Mouse (Mus musculus): ENCODE data around the gene Cand2. TPM values are rescaled to one million over a fixed set of nuclear protein-coding genes. Genes with fewer than 3 reads are reported as not detected.

Gene Cand2
- polyA plus RNA-seq, 1 experiment: 1.3 TPM

DNA sequence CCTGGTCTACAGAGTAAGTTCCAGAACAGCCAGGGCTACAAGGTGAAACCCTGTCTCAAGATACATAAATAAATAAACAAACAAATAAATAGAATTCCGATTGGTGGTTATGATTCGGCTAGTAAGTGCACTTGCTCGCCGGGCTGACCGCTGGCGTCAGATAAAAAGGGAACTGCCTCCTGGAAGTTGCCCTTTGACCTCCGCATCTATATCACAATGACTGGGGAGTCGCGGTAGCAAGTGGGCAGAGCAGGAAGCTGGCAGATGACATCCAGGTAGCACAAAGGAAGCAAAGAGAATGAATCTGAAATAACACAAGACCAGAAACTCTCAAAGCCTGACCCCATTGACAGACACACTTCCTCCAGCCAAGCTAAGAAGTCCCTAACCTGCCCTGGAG lies 7.0 kb upstream of the Cand2 start:
- no peak overlapping the region for H3K27ac ChIP-seq (ENCODE audit: control insufficient read depth, insufficient read depth, low read depth, low read length, poor library complexity)
- H3K4me1 ChIP-seq (ENCODE audit: control insufficient read depth, insufficient read depth, low read length): peaks cover 4% of the 10 kb centered on the region
- WGBS: 29% methylated on average over 9 of the region's 9 CpGs
- TF ChIP-seq POLR2A (IDR thresholded peaks at IDR 0.05; ENCODE audit: borderline replicate concordance, control insufficient read depth, low read depth, low read length): no peak
- no peak overlapping the region for H3K4me3 ChIP-seq (replicated peaks; ENCODE audit: control insufficient read depth, low read depth, low read length)

GRCm38 (mm10) chr6:115768207-115768606 lies 6.1 kb upstream of the Cand2 start:
- no peak overlapping the region for H3K4me3 ChIP-seq (replicated peaks; ENCODE audit: control insufficient read depth, low read depth, low read length)
- H3K4me1 ChIP-seq (ENCODE audit: control insufficient read depth, insufficient read depth, low read length): peaks cover 4% of the 10 kb centered on the region
- 21% methylated on average over 4 of the region's 4 CpGs for WGBS
- TF ChIP-seq POLR2A (IDR thresholded peaks at IDR 0.05; ENCODE audit: borderline replicate concordance, control insufficient read depth, low read depth, low read length): no peak
- TF ChIP-seq CTCF (IDR thresholded peaks at IDR 0.05; ENCODE audit: control insufficient read depth, insufficient read depth, low read length): no peak
- H3K27ac ChIP-seq (ENCODE audit: control insufficient read depth, insufficient read depth, low read depth, low read length, poor library complexity): no peak overlapping the region

DNA sequence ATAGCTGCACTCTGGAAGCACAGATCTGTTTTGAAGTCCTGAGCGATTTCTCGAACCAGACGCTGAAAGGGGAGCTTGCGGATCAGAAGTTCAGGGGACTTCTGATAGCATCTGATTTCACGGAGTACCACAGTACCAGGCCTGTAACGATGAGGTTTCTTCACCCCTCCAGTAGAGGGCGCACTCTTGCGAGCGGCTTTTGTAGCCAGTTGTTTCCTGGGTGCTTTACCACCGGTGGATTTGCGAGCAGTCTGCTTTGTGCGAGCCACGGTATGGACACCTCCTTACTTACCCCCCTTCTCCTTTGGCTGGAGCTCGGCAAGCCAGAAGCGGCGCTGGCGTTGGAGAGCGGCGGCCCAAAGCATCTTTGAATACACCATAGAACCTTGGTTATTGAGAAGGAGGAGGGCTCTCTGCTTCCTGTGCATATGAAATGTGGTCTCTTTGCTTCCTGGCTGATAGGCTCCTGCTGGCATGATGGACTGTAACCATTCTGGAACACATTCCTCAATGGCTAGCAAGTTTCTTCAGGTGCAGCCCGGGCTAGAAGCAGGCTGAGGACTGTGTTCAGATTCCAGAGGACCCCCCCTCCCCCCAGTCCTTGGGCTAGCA lies 4.2 kb upstream of the Cand2 start:
- TF ChIP-seq POLR2A (IDR thresholded peaks at IDR 0.05; ENCODE audit: borderline replicate concordance, control insufficient read depth, low read depth, low read length): no peak
- TF ChIP-seq CTCF (IDR thresholded peaks at IDR 0.05; ENCODE audit: control insufficient read depth, insufficient read depth, low read length): peak; percentile 25; the same call in 1 of the 2 replicates
- WGBS: 41% methylated on average over 20 of the region's 20 CpGs
- Histone ChIP-seq H3K4me1 (ENCODE audit: control insufficient read depth, insufficient read depth, low read length) (peaks cover 3% of the 10 kb centered on the region), H3K27ac (ENCODE audit: control insufficient read depth, insufficient read depth, low read depth, low read length, poor library complexity) (no peak overlapping the region), H3K4me3 (replicated peaks; ENCODE audit: control insufficient read depth, low read depth, low read length) (no peak overlapping the region)

DNA sequence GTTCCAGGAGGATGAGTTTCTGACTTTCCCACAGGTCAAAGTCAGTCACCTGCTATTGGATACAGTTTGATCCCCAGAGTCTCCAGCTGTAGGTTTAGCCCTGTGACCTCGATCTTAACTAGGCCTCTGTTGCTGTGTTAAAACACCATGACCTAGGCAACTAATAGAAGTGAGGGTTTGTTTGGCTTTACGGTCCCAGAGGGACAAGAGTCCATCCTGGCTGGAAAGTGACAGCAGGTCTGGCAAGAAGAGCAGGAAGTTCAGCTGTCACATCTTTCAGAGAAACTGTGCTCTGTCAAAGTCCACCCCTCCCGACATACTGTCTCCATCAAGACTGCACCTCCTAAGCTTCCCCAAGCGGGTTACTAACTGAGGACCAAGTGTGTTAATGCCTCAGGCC lies 3.5 kb upstream of the Cand2 start:
- TF ChIP-seq CTCF (IDR thresholded peaks at IDR 0.05; ENCODE audit: control insufficient read depth, insufficient read depth, low read length) (no peak), POLR2A (IDR thresholded peaks at IDR 0.05; ENCODE audit: borderline replicate concordance, control insufficient read depth, low read depth, low read length) (no peak)
- Histone ChIP-seq H3K27ac (ENCODE audit: control insufficient read depth, insufficient read depth, low read depth, low read length, poor library complexity) (no peak overlapping the region; the same call in 1 of the 2 replicates), H3K4me3 (replicated peaks; ENCODE audit: control insufficient read depth, low read depth, low read length) (no peak overlapping the region), H3K4me1 (ENCODE audit: control insufficient read depth, insufficient read depth, low read length) (peaks cover 1% of the 10 kb centered on the region)
- whole genome bisulfite sequencing: 77% methylated on average over 4 of the region's 4 CpGs

- no peak for TF ChIP-seq POLR2A (IDR thresholded peaks at IDR 0.05; ENCODE audit: borderline replicate concordance, control insufficient read depth, low read depth, low read length)
- no peak for TF ChIP-seq CTCF (IDR thresholded peaks at IDR 0.05; ENCODE audit: control insufficient read depth, insufficient read depth, low read length)
Measured at GRCm38 (mm10) chr6:115772201-115772600, 2.1 kb upstream of the Cand2 start.

GRCm38 (mm10) chr6:115772604-115773003 lies 1.7 kb upstream of the Cand2 start:
- no peak overlapping the region for H3K27ac ChIP-seq (ENCODE audit: control insufficient read depth, insufficient read depth, low read depth, low read length, poor library complexity)
- TF ChIP-seq POLR2A (IDR thresholded peaks at IDR 0.05; ENCODE audit: borderline replicate concordance, control insufficient read depth, low read depth, low read length) (no peak), CTCF (IDR thresholded peaks at IDR 0.05; ENCODE audit: control insufficient read depth, insufficient read depth, low read length) (0 out of 2 replicates have a peak, but pooled peaks have one; percentile 21)
- no peak overlapping the region for H3K4me3 ChIP-seq (replicated peaks; ENCODE audit: control insufficient read depth, low read depth, low read length)
- H3K4me1 ChIP-seq (ENCODE audit: control insufficient read depth, insufficient read depth, low read length): no peaks in the 10 kb centered on the region; the same call in 1 of the 2 replicates
- WGBS: 73% methylated on average over 1 of the region's 1 CpGs

More at GRCm38 (mm10) chr6:115772201-115772600, 2.1 kb upstream of the Cand2 start:
- 75% methylated on average over 6 of the region's 6 CpGs for WGBS
- no peak overlapping the region for H3K4me3 ChIP-seq (replicated peaks; ENCODE audit: control insufficient read depth, low read depth, low read length)
- no peaks in the 10 kb centered on the region; the same call in 1 of the 2 replicates for H3K4me1 ChIP-seq (ENCODE audit: control insufficient read depth, insufficient read depth, low read length)
- H3K27ac ChIP-seq (ENCODE audit: control insufficient read depth, insufficient read depth, low read depth, low read length, poor library complexity): no peak overlapping the region

GRCm38 (mm10) chr6:115773966-115774413 lies 348 bp upstream of the Cand2 start:
- Histone ChIP-seq H3K4me3 (replicated peaks; ENCODE audit: control insufficient read depth, low read depth, low read length) (peak overlapping the region; percentile 35), H3K27ac (ENCODE audit: control insufficient read depth, insufficient read depth, low read depth, low read length, poor library complexity) (no peak overlapping the region), H3K4me1 (ENCODE audit: control insufficient read depth, insufficient read depth, low read length) (no peaks in the 10 kb centered on the region; the same call in 1 of the 2 replicates)
- WGBS: under 1% methylated on average over 14 of the region's 14 CpGs
- TF ChIP-seq CTCF (IDR thresholded peaks at IDR 0.05; ENCODE audit: control insufficient read depth, insufficient read depth, low read length) (no peak), POLR2A (IDR thresholded peaks at IDR 0.05; ENCODE audit: borderline replicate concordance, control insufficient read depth, low read depth, low read length) (no peak)

DNA sequence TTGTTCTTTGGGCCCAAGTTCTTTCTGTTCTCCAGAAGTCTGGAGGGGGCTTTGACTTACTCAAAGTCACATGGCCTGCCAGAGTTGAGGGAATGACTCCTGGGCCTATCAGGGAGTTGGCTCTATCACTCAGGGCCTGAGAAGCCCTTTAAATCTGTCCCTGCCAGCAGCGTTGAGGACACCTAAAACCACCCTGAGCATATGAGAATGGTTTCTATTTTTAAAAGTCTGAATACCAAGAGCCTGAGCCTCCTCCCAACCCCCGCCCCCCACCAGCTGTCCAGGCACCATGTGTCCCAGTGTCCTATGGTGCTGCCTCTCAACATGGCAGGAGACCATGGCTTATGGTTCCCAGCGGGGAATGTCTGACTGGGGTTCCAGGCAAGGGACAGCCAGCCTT lies 1.5 kb downstream of the Cand2 start:
- Histone ChIP-seq H3K4me1 (ENCODE audit: control insufficient read depth, insufficient read depth, low read length) (no peaks in the 10 kb centered on the region; the same call in 1 of the 2 replicates), H3K27ac (ENCODE audit: control insufficient read depth, insufficient read depth, low read depth, low read length, poor library complexity) (no peak overlapping the region), H3K4me3 (replicated peaks; ENCODE audit: control insufficient read depth, low read depth, low read length) (no peak overlapping the region)
- TF ChIP-seq CTCF (IDR thresholded peaks at IDR 0.05; ENCODE audit: control insufficient read depth, insufficient read depth, low read length) (no peak), POLR2A (IDR thresholded peaks at IDR 0.05; ENCODE audit: borderline replicate concordance, control insufficient read depth, low read depth, low read length) (no peak)
- WGBS: 64% methylated on average over 3 of the region's 3 CpGs

All from bone marrow, adult 2 months (tissue).